Mouse (Mus musculus): ENCODE measurements at regions not wholly inside any gene's neighbourhood (a gene's known extent, or its start where the extent isn't known, plus 50 kb on each side); places are given as distances from the start of the nearest gene placed in this dataset.

GRCm38 (mm10) chr8:89596380-89596779 is 552.4 kb upstream of the Sall1 start:
- TF ChIP-seq TAL1 (IDR thresholded peaks at IDR 0.05; ENCODE audit: low read length) (no peak), GATA1 (IDR thresholded peaks at IDR 0.05; ENCODE audit: low read length) (no peak)

Data from erythroblast, embryonic 14.5 days (primary cell).